Mouse (Mus musculus): ENCODE data around the gene Mettl1. TPM values are rescaled to one million over a fixed set of nuclear protein-coding genes. Genes with fewer than 3 reads are reported as not detected.

Gene Mettl1
- polyA plus RNA-seq (2015; fragmentation: Nextera tagmentation; extraction: Ambion mirVana) = 29.3 and 30.0 TPM in 2 replicates

- under 1% methylated on average over 28 of the region's 28 CpGs for WGBS
- H3K4me2 ChIP-seq = peak within 1 kb of the TSS; percentile 99
- H3K4me3 ChIP-seq = peak within 1 kb of the TSS; percentile 84
- peak within 1 kb of the TSS; percentile 79 for H3K9ac ChIP-seq
- H3K9me3 ChIP-seq (replicated peaks) = no peaks in the 10 kb centered on the region
- H3K27me3 ChIP-seq = peaks cover 10% of the 10 kb centered on the region; the same call in 1 of the 2 replicates
- H3K36me3 ChIP-seq (ENCODE audit: poor library complexity, severe bottlenecking) = peaks cover 5% of the 10 kb centered on the region
- no peak within 1 kb of the TSS for H3K27ac ChIP-seq
- ATAC-seq = peak; percentile 74
- peaks cover 16% of the 10 kb centered on the region for H3K4me1 ChIP-seq
Observed at GRCm38 (mm10) chr10:127041274-127041766, at the start of gene Mettl1, which contains the start of gene Eef1akmt3. TSS of gene Mettl1 (plus strand) at chr10:127041414. TSS of gene Eef1akmt3 (minus strand) at chr10:127041513.

GRCm38 (mm10) chr10:126991676-126992075 is 49.5 kb upstream of the Mettl1 start:
- 81% methylated on average over 3 of the region's 3 CpGs for WGBS
- ATAC-seq = no peak
- H3K4me3 ChIP-seq = no peak overlapping the region
- no peak overlapping the region for H3K27ac ChIP-seq
- H3K9ac ChIP-seq = no peak overlapping the region
- no peaks in the 10 kb centered on the region for H3K27me3 ChIP-seq
- H3K4me2 ChIP-seq = no peak overlapping the region
- H3K36me3 ChIP-seq (ENCODE audit: poor library complexity, severe bottlenecking) = peaks cover 52% of the 10 kb centered on the region
- H3K9me3 ChIP-seq (replicated peaks) = no peaks in the 10 kb centered on the region
- H3K4me1 ChIP-seq = peaks cover 35% of the 10 kb centered on the region

GRCm38 (mm10) chr10:126993621-126994020 is 47.6 kb upstream of the Mettl1 start:
- H3K4me1 ChIP-seq = peaks cover 16% of the 10 kb centered on the region
- ATAC-seq = no peak
- H3K4me3 ChIP-seq = no peak overlapping the region
- no peaks in the 10 kb centered on the region for H3K27me3 ChIP-seq
- H3K9me3 ChIP-seq (replicated peaks) = no peaks in the 10 kb centered on the region
- WGBS = 94% methylated on average over 3 of the region's 3 CpGs
- peaks cover 68% of the 10 kb centered on the region for H3K36me3 ChIP-seq (ENCODE audit: poor library complexity, severe bottlenecking)
- no peak overlapping the region for H3K27ac ChIP-seq
- no peak overlapping the region for H3K4me2 ChIP-seq
- no peak overlapping the region for H3K9ac ChIP-seq

- H3K4me1 ChIP-seq = no peaks in the 10 kb centered on the region
- H3K4me3 ChIP-seq = no peak overlapping the region
- H3K36me3 ChIP-seq (ENCODE audit: poor library complexity, severe bottlenecking) = peaks cover 73% of the 10 kb centered on the region
- no peak for ATAC-seq
- WGBS = 76% methylated on average over 13 of the region's 13 CpGs
- no peak overlapping the region for H3K4me2 ChIP-seq
- H3K27me3 ChIP-seq = no peaks in the 10 kb centered on the region
- H3K9ac ChIP-seq = no peak overlapping the region
- no peaks in the 10 kb centered on the region for H3K9me3 ChIP-seq (replicated peaks)
- H3K27ac ChIP-seq = no peak overlapping the region
Observed at GRCm38 (mm10) chr10:126997340-126998113, 43.7 kb upstream of the Mettl1 start.

- Histone ChIP-seq H3K4me3 (no peak within 1 kb of the TSS), H3K4me2 (no peak within 1 kb of the TSS), H3K36me3 (ENCODE audit: poor library complexity, severe bottlenecking) (peaks cover 43% of the 10 kb centered on the region), H3K27me3 (no peaks in the 10 kb centered on the region), H3K27ac (no peak within 1 kb of the TSS), H3K4me1 (no peaks in the 10 kb centered on the region), H3K9me3 (replicated peaks) (no peaks in the 10 kb centered on the region), H3K9ac (no peak within 1 kb of the TSS)
- no peak for ATAC-seq
- WGBS = 89% methylated on average over 5 of the region's 5 CpGs
Observed at GRCm38 (mm10) chr10:127000529-127000928, 40.7 kb upstream of the Mettl1 start, which contains the start of gene Avil. TSS of gene Avil (plus strand) at chr10:127000709.

- H3K36me3 ChIP-seq (ENCODE audit: poor library complexity, severe bottlenecking) = peaks cover 35% of the 10 kb centered on the region
- H3K9ac ChIP-seq = no peak overlapping the region
- WGBS = 92% methylated on average over 9 of the region's 9 CpGs
- no peak overlapping the region for H3K27ac ChIP-seq
- H3K4me2 ChIP-seq = no peak overlapping the region
- no peaks in the 10 kb centered on the region for H3K4me1 ChIP-seq
- no peak for ATAC-seq
- H3K4me3 ChIP-seq = no peak overlapping the region
- H3K27me3 ChIP-seq = no peaks in the 10 kb centered on the region
- H3K9me3 ChIP-seq (replicated peaks) = no peaks in the 10 kb centered on the region
Observed at GRCm38 (mm10) chr10:127001297-127001696, 39.9 kb upstream of the Mettl1 start.

GRCm38 (mm10) chr10:127002056-127002455 is 39.2 kb upstream of the Mettl1 start:
- Histone ChIP-seq H3K4me2 (no peak overlapping the region), H3K9ac (no peak overlapping the region), H3K36me3 (ENCODE audit: poor library complexity, severe bottlenecking) (peaks cover 34% of the 10 kb centered on the region), H3K27ac (no peak overlapping the region), H3K9me3 (replicated peaks) (no peaks in the 10 kb centered on the region), H3K27me3 (no peaks in the 10 kb centered on the region), H3K4me3 (no peak overlapping the region), H3K4me1 (no peaks in the 10 kb centered on the region)
- no peak for ATAC-seq
- 75% methylated on average over 1 of the region's 1 CpGs for WGBS

- WGBS = 88% methylated on average over 5 of the region's 5 CpGs
- H3K9ac ChIP-seq = no peak overlapping the region
Observed at GRCm38 (mm10) chr10:127002765-127003164, 38.4 kb upstream of the Mettl1 start.

GRCm38 (mm10) chr10:127003334-127003733 is 37.9 kb upstream of the Mettl1 start:
- no peak for ATAC-seq
- no peaks in the 10 kb centered on the region for H3K4me1 ChIP-seq
- H3K9me3 ChIP-seq (replicated peaks) = no peaks in the 10 kb centered on the region
- H3K27ac ChIP-seq = no peak overlapping the region
- H3K4me3 ChIP-seq = no peak overlapping the region
- H3K36me3 ChIP-seq (ENCODE audit: poor library complexity, severe bottlenecking) = peaks cover 21% of the 10 kb centered on the region
- 84% methylated on average over 8 of the region's 8 CpGs for WGBS
- H3K9ac ChIP-seq = no peak overlapping the region
- H3K4me2 ChIP-seq = no peak overlapping the region
- no peaks in the 10 kb centered on the region for H3K27me3 ChIP-seq

More at GRCm38 (mm10) chr10:127002765-127003164, 38.4 kb upstream of the Mettl1 start:
- no peak overlapping the region for H3K27ac ChIP-seq
- H3K4me3 ChIP-seq = no peak overlapping the region
- no peak for ATAC-seq
- no peaks in the 10 kb centered on the region for H3K4me1 ChIP-seq
- no peaks in the 10 kb centered on the region for H3K27me3 ChIP-seq
- no peaks in the 10 kb centered on the region for H3K9me3 ChIP-seq (replicated peaks)
- no peak overlapping the region for H3K4me2 ChIP-seq
- H3K36me3 ChIP-seq (ENCODE audit: poor library complexity, severe bottlenecking) = peaks cover 27% of the 10 kb centered on the region

GRCm38 (mm10) chr10:127003806-127004205 is 37.4 kb upstream of the Mettl1 start:
- no peak overlapping the region for H3K27ac ChIP-seq
- no peak for ATAC-seq
- peaks cover 17% of the 10 kb centered on the region for H3K36me3 ChIP-seq (ENCODE audit: poor library complexity, severe bottlenecking)
- H3K9me3 ChIP-seq (replicated peaks) = no peaks in the 10 kb centered on the region
- no peak overlapping the region for H3K4me2 ChIP-seq
- H3K9ac ChIP-seq = no peak overlapping the region
- H3K4me3 ChIP-seq = no peak overlapping the region
- no peaks in the 10 kb centered on the region for H3K27me3 ChIP-seq
- H3K4me1 ChIP-seq = no peaks in the 10 kb centered on the region
- WGBS = 70% methylated on average over 7 of the region's 7 CpGs

GRCm38 (mm10) chr10:127016488-127016887 is 24.7 kb upstream of the Mettl1 start:
- no peak overlapping the region for H3K4me3 ChIP-seq
- 0 out of 2 replicates have a peak, but pooled peaks cover 2% of the 10 kb centered on the region for H3K4me1 ChIP-seq
- H3K27ac ChIP-seq = no peak overlapping the region
- H3K9ac ChIP-seq = no peak overlapping the region
- ATAC-seq = no peak
- H3K4me2 ChIP-seq = no peak overlapping the region
- H3K27me3 ChIP-seq = no peaks in the 10 kb centered on the region
- no peaks in the 10 kb centered on the region for H3K9me3 ChIP-seq (replicated peaks)
- 63% methylated on average over 5 of the region's 5 CpGs for WGBS
- no peaks in the 10 kb centered on the region for H3K36me3 ChIP-seq (ENCODE audit: poor library complexity, severe bottlenecking)

GRCm38 (mm10) chr10:127017071-127017470 is 24.1 kb upstream of the Mettl1 start:
- Histone ChIP-seq H3K27ac (no peak overlapping the region), H3K27me3 (no peaks in the 10 kb centered on the region), H3K4me2 (no peak overlapping the region), H3K9me3 (replicated peaks) (no peaks in the 10 kb centered on the region), H3K4me3 (no peak overlapping the region), H3K4me1 (0 out of 2 replicates have a peak, but pooled peaks cover 2% of the 10 kb centered on the region), H3K36me3 (ENCODE audit: poor library complexity, severe bottlenecking) (peaks cover 5% of the 10 kb centered on the region), H3K9ac (no peak overlapping the region)
- WGBS = 6% methylated on average over 1 of the region's 2 CpGs
- no peak for ATAC-seq
